Mouse (Mus musculus): Measurements from ENCODE around the gene Gm21905. TPM values are rescaled to one million over a fixed set of nuclear protein-coding genes. Genes with fewer than 3 reads are reported as not detected.

Gm21905 gene
- not detected for total RNA-seq (2021)
- long read RNA-seq, experiment 1: 0 reads
- long read RNA-seq, experiment 2: 0 reads

- DNase-seq (ENCODE audit: low spot score in 2 of 2): no peak
These were observed at the start of gene Gm21905 for GRCm38 (mm10) chr5:67946321-67946720. TSS of gene Gm21905 (minus strand) at chr5:67946421.

DNA sequence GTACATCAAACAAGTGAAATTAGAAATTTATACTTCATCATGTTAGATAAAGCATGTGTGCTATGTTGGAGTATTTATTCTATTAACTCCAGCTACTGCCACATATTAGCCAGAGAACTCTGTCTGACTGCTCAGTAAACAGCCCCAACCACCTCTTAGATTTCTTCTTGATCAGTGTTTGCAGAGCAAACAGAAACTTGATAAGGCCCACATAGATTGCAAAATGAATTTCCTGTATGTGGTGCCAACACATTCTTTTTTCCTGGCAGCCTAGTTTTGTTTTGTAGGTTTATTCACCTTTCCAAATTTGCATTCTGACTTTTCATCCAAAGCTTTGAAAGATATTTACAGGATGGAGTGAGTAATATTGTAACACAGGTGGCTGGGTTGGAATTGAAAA is 44.2 kb upstream of the Gm21905 start:
- no peak for DNase-seq (ENCODE audit: low spot score in 2 of 2)

DNA sequence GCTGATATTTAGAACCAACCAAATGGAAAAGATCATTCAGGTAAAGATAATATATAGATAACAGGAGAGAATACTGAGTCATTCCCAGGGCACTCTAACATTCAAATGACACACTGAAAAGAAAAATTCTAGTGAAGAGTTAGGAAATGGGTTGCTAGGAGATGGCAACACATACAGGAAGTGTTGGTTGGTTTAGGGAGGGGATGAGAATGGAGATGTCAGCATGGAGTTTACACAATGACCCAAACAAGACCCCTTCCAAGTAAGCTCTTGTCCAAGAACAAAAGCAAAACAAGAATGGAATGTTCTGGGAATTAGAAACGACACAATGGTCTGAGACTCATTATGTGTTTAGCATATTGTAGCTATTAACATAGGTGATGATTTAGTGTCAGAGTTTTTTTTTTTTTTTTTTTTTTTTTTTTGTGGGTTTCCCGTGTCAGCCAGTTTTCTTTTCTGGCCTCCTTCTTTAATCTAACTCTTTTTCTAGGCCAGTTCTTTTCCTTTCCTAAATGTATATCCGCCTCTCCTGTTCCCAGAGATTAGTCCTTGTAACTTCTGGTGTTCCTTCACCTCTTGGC is 35.8 kb upstream of the Gm21905 start:
- DNase-seq (ENCODE audit: low spot score in 2 of 2): no peak

- DNase-seq (ENCODE audit: low spot score in 2 of 2): no peak
These were observed 23.3 kb upstream of the Gm21905 start for GRCm38 (mm10) chr5:67969536-67969935.

- DNase-seq (ENCODE audit: low spot score in 2 of 2): no peak
These were observed 15.7 kb upstream of the Gm21905 start for GRCm38 (mm10) chr5:67961708-67962629.

- DNase-seq (ENCODE audit: low spot score in 2 of 2): no peak
These were observed 9.3 kb upstream of the Gm21905 start for GRCm38 (mm10) chr5:67955486-67955885.

- no peak for DNase-seq (ENCODE audit: low spot score in 2 of 2)
These were observed 7.9 kb upstream of the Gm21905 start for GRCm38 (mm10) chr5:67954097-67954496.

DNA sequence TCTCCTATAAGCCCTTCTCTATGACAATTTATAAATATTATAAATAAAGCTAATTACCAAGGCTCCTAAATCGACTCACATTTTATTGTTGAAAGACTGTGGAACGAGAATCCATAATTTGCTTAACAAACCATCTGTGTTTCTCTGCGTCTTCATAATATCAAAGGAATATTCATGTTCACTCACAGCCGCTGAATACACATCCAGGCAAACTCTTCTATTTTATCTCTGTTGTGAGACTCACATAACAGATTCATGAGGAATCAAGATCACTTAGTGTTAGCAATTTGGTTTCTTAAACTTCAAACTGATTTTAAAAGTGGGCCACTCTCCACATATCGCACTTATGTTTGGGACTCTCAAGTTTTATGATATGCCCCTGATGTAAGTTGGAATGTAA is 1.9 kb upstream of the Gm21905 start:
- DNase-seq (ENCODE audit: low spot score in 2 of 2): no peak

DNA sequence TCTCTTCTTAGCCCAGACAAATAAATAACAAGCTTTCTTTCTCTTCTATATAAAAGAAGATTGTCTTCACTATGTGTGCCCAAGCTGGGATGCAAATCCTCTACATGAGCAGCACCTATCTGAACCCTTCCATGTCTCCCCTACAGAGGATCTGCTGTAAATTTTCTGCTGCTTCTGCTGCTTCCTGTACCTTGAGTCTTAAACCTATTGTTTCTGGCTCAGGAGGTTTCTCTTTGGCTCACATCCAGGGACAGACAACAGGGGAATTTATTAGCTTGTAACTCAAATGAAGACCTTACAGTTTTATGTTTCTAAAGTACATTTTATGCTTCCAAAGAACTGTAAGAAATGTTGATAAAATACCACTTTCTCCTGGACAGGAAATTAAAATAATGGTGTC is 785 bp upstream of the Gm21905 start:
- no peak for DNase-seq (ENCODE audit: low spot score in 2 of 2)

- no peak for DNase-seq (ENCODE audit: low spot score in 2 of 2)
These were observed 2.0 kb downstream of the Gm21905 start for GRCm38 (mm10) chr5:67944074-67944785.

DNA sequence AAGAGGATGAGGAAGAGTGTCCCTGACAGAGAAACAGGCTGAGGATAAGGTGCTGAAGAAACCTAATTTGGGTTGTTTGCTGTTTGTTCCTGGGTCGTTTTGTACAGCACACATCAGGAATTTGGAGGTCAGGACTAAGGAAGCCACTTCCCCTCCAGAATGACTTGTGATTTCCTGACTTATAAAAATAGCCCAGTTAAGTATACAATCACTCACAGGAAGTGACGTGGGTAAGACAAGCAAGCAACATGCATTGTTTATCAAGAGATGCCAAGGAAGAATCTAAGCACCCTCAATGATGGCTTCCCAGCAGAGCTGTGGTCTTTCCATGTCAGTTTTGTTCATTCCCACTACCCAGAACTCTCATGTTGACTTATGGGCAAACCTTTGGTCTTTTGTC is 3.0 kb downstream of the Gm21905 start:
- DNase-seq (ENCODE audit: low spot score in 2 of 2): no peak

GRCm38 (mm10) chr5:67941369-67941768 is 4.9 kb downstream of the Gm21905 start, which contains the start of gene Gm5108:
TSS of gene Gm5108 (plus strand) at chr5:67941669.
- DNase-seq (ENCODE audit: low spot score in 2 of 2): no peak

GRCm38 (mm10) chr5:67931623-67932022 is 14.6 kb downstream of the Gm21905 start:
- DNase-seq (ENCODE audit: low spot score in 2 of 2): no peak

- DNase-seq (ENCODE audit: low spot score in 2 of 2): no peak
These were observed 15.6 kb downstream of the Gm21905 start for GRCm38 (mm10) chr5:67930584-67930983.

DNA sequence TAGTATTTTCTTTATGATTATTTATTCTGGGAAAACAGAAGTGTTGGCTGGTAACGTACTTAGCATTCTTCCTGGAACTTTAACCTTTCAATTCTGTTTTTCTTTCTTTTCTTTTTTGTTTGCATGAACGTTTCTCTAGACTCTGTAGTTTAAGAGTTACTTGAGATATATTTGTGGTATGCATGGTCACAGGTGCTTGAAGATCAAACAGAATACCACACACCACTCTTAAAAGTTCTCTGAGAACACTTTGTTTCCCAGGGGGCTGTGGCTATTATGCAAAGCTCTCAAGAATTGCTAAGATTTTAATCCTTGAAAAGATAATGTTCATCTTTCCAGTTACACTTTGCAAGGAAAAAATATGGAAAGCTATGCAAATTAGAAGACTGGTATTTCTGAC is 41.7 kb downstream of the Gm21905 start:
- DNase-seq (ENCODE audit: low spot score in 2 of 2): no peak

- DNase-seq (ENCODE audit: low spot score in 2 of 2): no peak
These were observed 47.3 kb downstream of the Gm21905 start for GRCm38 (mm10) chr5:67898921-67899320.

DNA sequence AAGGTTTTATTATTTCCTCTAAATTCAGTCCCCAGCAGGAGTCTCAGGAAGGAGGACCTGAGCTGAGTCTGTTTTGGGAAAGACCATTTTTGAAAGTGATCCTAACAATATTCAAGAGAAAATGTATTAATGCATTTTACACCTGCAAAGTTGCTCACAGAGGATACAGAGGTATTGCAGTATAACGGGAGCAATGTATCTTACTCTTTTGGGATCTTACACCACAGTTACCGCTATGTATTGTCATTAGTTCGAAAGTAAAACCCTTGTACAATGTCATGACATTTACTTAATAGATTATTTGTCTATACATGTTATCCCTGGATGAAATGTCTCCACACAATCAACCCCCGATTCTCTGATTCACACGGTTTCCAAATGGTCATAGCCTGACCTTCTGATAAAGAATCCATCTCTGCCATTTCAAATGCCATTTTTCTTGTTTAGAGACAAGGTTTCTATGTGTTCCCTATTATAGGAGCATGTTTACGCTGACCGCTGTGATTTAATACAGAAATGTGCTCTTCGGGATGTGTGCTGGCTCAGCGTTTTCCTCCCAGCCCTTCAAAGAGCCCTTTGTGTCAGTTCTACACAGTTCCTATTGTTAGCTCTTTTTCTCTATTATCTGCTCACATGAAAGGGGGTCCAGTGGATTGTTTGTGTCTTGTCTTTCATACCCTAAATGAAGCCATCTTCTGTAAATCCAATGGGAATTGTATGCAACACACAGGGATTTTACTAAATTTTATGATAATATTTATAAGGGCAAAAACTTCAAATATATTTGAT is 61.6 kb downstream of the Gm21905 start:
- DNase-seq (ENCODE audit: low spot score in 2 of 2): no peak

DNA sequence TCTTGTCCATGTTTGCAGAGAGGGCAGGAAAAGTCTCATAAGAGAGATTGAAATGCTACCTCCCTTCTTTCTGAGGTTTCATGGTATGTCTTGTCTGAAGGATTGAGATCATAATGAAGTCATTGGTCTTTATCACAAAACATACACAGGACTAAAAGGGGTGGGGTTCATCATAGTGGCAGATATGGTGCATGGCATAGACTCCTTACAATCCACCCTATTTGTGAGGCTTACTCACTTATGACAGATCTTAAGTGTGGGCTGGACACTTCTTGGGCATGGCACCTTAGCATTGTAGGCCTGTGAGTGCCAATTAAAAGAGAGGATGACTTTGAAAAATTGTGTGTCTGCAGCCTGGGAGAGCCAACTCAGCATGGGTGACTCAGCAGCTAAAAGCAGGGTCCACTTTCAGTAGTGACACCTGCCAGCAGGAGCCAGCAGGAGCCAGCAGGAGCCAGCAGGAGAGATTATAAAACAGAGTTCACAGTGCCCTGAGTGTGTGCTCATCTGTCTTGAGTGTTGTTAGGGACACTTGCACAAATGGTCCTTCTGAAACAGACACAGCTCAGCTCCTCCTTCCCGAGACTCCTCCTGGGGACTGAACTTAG is 62.6 kb downstream of the Gm21905 start:
- no peak for DNase-seq (ENCODE audit: low spot score in 2 of 2)
